Mouse (Mus musculus): ENCODE measurements around the gene Grin2a. TPM values are rescaled to one million over a fixed set of nuclear protein-coding genes. Genes with fewer than 3 reads are reported as not detected.

Grin2a gene
- polyA plus RNA-seq, 1 experiment from 2014 or later, result 0.06 TPM

DNA sequence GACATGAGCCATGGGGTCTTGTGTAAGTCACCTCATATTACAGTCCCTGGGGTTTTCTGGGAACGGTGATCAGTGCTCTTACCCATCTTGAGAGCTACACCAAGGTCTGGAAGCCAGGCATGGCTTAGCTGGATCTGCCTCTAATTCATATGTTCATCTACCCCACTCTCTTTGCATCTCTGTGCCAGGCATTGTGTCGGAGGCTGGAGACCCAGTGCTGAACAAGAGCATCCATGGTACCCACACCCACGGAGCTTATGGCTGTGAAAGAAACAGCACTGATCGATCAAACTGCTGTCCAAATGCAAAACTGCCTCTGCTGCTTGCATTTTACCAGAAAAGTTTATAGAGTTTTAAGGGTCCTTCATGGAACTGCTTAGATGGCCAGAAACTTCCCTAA is 209.5 kb downstream of the Grin2a start:
- Histone ChIP-seq H3K36me3 (ENCODE audit: insufficient read depth, low read length) (no peaks in the 10 kb centered on the region), H3K27me3 (ENCODE audit: insufficient read depth, low read length) (no peaks in the 10 kb centered on the region), H3K9ac (replicated peaks; ENCODE audit: low read length) (no peak overlapping the region), H3K4me3 (ENCODE audit: low read length) (no peak overlapping the region), H3K9me3 (ENCODE audit: low read length) (no peaks in the 10 kb centered on the region), H3K27ac (ENCODE audit: low read length) (no peak overlapping the region), H3K4me1 (ENCODE audit: insufficient read depth, low read length) (no peaks in the 10 kb centered on the region), H3K4me2 (replicated peaks; ENCODE audit: low read depth, low read length) (no peak overlapping the region)
- ATAC-seq (ENCODE audit: low FRiP score, low TSS enrichment), result no peak
- WGBS, result 85% methylated on average over 4 of the region's 4 CpGs

DNA sequence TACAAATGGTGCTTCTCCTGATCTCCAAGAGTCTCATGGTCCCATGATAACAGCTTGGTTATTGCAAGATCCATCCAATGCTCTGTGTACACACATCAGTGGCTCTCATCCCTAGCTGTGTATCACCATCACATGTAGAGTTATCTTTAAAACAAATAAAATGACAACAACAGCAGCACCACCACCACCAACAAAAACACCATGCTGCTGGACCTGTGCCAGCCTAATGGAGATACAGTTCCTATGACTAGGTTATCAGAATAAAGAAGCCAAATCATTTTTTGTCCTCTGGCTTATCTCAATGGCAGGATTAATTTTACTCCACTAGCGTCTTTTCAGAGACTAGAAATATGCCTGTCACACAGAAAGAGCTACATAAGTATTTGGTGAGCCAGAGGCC is 226.4 kb downstream of the Grin2a start:
- H3K9me3 ChIP-seq (ENCODE audit: low read length), result no peaks in the 10 kb centered on the region
- no peak overlapping the region for H3K9ac ChIP-seq (replicated peaks; ENCODE audit: low read length)
- H3K36me3 ChIP-seq (ENCODE audit: insufficient read depth, low read length), result no peaks in the 10 kb centered on the region
- H3K4me1 ChIP-seq (ENCODE audit: insufficient read depth, low read length), result no peaks in the 10 kb centered on the region
- no peaks in the 10 kb centered on the region for H3K27me3 ChIP-seq (ENCODE audit: insufficient read depth, low read length)
- H3K4me3 ChIP-seq (ENCODE audit: low read length), result no peak overlapping the region
- no peak overlapping the region for H3K27ac ChIP-seq (ENCODE audit: low read length)
- ATAC-seq (ENCODE audit: low FRiP score, low TSS enrichment), result no peak
- H3K4me2 ChIP-seq (replicated peaks; ENCODE audit: low read depth, low read length), result no peak overlapping the region
- whole genome bisulfite sequencing, result 80% methylated on average over 1 of the region's 1 CpGs

- no peak overlapping the region for H3K9ac ChIP-seq (replicated peaks; ENCODE audit: low read length)
- H3K4me2 ChIP-seq (replicated peaks; ENCODE audit: low read depth, low read length), result no peak overlapping the region
- H3K27ac ChIP-seq (ENCODE audit: low read length), result no peak overlapping the region
- H3K36me3 ChIP-seq (ENCODE audit: insufficient read depth, low read length), result no peaks in the 10 kb centered on the region
- no peaks in the 10 kb centered on the region for H3K27me3 ChIP-seq (ENCODE audit: insufficient read depth, low read length)
- no peaks in the 10 kb centered on the region for H3K9me3 ChIP-seq (ENCODE audit: low read length)
- no peak overlapping the region for H3K4me3 ChIP-seq (ENCODE audit: low read length)
- no peaks in the 10 kb centered on the region for H3K4me1 ChIP-seq (ENCODE audit: insufficient read depth, low read length)
- 46% methylated on average over 5 of the region's 5 CpGs for WGBS
- ATAC-seq (ENCODE audit: low FRiP score, low TSS enrichment), result no peak
Measured at GRCm38 (mm10) chr16:9768356-9768755, 227.0 kb downstream of the Grin2a start.

- WGBS, result 85% methylated on average over 3 of the region's 3 CpGs
- no peak for ATAC-seq (ENCODE audit: low FRiP score, low TSS enrichment)
Measured at GRCm38 (mm10) chr16:9767946-9768345, 227.4 kb downstream of the Grin2a start.

DNA sequence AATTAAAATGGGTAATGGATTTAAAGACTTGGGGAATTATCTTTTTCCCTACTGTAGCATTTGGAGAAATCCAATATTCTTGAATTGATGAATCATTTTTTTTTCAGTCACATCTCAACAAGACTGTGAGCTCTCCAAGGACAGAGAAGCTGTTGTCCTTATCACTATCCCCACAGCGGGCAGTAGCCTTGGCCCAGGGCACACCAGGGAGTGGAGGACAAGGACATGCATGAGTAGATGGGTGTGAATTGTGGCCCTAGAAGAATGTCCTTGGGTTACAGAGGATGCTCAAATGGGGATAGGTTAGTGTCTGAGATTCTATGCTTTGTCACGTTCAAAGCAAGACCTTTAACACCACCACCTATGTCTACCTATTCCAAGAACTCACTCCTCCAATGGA is 231.3 kb downstream of the Grin2a start:
- ATAC-seq (ENCODE audit: low FRiP score, low TSS enrichment), result no peak
- no peaks in the 10 kb centered on the region for H3K27me3 ChIP-seq (ENCODE audit: insufficient read depth, low read length)
- H3K27ac ChIP-seq (ENCODE audit: low read length), result no peak overlapping the region
- no peaks in the 10 kb centered on the region for H3K4me1 ChIP-seq (ENCODE audit: insufficient read depth, low read length)
- H3K9ac ChIP-seq (replicated peaks; ENCODE audit: low read length), result no peak overlapping the region
- 83% methylated on average over 2 of the region's 2 CpGs for WGBS
- H3K9me3 ChIP-seq (ENCODE audit: low read length), result no peaks in the 10 kb centered on the region
- H3K4me2 ChIP-seq (replicated peaks; ENCODE audit: low read depth, low read length), result no peak overlapping the region
- H3K4me3 ChIP-seq (ENCODE audit: low read length), result no peak overlapping the region
- no peaks in the 10 kb centered on the region for H3K36me3 ChIP-seq (ENCODE audit: insufficient read depth, low read length)

More at GRCm38 (mm10) chr16:9767946-9768345, 227.4 kb downstream of the Grin2a start:
- no peak overlapping the region for H3K27ac ChIP-seq (ENCODE audit: low read length)
- no peak overlapping the region for H3K4me3 ChIP-seq (ENCODE audit: low read length)
- H3K27me3 ChIP-seq (ENCODE audit: insufficient read depth, low read length), result no peaks in the 10 kb centered on the region
- no peaks in the 10 kb centered on the region for H3K4me1 ChIP-seq (ENCODE audit: insufficient read depth, low read length)
- no peak overlapping the region for H3K9ac ChIP-seq (replicated peaks; ENCODE audit: low read length)
- no peaks in the 10 kb centered on the region for H3K36me3 ChIP-seq (ENCODE audit: insufficient read depth, low read length)
- no peaks in the 10 kb centered on the region for H3K9me3 ChIP-seq (ENCODE audit: low read length)
- H3K4me2 ChIP-seq (replicated peaks; ENCODE audit: low read depth, low read length), result no peak overlapping the region

DNA sequence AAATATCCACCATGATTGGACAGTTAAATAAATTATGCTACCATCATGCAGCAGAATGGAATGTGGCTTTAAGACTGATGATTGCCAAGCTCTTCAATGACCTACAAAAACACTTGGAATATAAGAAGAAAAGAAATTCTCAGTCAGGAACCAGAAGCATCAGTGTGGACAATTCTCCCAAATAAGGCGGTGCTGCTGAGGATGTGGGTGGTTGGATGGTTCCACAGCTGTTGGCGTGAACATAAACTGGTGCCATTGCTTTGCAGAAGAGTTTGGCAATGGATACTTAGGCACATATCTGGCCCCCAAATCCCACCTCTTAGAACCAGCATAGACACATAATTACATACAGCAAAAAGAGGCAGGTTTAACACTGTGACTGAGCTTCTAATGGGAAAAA is 235.0 kb downstream of the Grin2a start:
- Histone ChIP-seq H3K36me3 (ENCODE audit: insufficient read depth, low read length) (no peaks in the 10 kb centered on the region), H3K9me3 (ENCODE audit: low read length) (no peaks in the 10 kb centered on the region)
- WGBS, result 94% methylated on average over 2 of the region's 2 CpGs

DNA sequence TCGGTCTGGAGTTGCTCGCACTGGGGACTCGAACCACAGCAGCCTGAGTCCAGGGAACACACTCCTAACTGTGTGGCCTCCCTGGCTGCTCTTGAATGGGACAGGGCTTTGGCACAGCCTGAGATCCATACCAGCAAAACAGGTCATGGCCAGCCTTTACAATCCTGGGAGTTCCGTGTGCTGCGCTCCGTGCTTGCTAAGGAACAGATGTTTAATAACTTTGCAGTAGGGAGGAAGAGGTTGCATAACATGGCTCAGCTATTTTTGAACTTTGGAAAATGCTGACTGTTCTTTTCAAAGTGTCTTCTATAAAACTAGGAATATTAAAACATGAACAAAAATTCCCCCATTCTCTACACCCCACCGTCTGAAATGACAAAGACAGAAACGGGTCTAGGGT is 238.5 kb downstream of the Grin2a start:
- no peak overlapping the region for H3K27ac ChIP-seq (ENCODE audit: low read length)
- ATAC-seq (ENCODE audit: low FRiP score, low TSS enrichment), result no peak
- H3K27me3 ChIP-seq (ENCODE audit: insufficient read depth, low read length), result no peaks in the 10 kb centered on the region
- no peaks in the 10 kb centered on the region for H3K4me1 ChIP-seq (ENCODE audit: insufficient read depth, low read length)
- H3K9me3 ChIP-seq (ENCODE audit: low read length), result no peaks in the 10 kb centered on the region
- no peak overlapping the region for H3K9ac ChIP-seq (replicated peaks; ENCODE audit: low read length)
- no peak overlapping the region for H3K4me3 ChIP-seq (ENCODE audit: low read length)
- WGBS, result 79% methylated on average over 8 of the region's 8 CpGs
- H3K4me2 ChIP-seq (replicated peaks; ENCODE audit: low read depth, low read length), result no peak overlapping the region
- H3K36me3 ChIP-seq (ENCODE audit: insufficient read depth, low read length), result no peaks in the 10 kb centered on the region

More for the DNA sequence above, 235.0 kb downstream of the Grin2a start:
- no peak overlapping the region for H3K9ac ChIP-seq (replicated peaks; ENCODE audit: low read length)
- H3K4me3 ChIP-seq (ENCODE audit: low read length), result no peak overlapping the region
- H3K27me3 ChIP-seq (ENCODE audit: insufficient read depth, low read length), result no peaks in the 10 kb centered on the region
- no peak overlapping the region for H3K27ac ChIP-seq (ENCODE audit: low read length)
- no peaks in the 10 kb centered on the region for H3K4me1 ChIP-seq (ENCODE audit: insufficient read depth, low read length)
- no peak overlapping the region for H3K4me2 ChIP-seq (replicated peaks; ENCODE audit: low read depth, low read length)
- ATAC-seq (ENCODE audit: low FRiP score, low TSS enrichment), result no peak

- no peak for ATAC-seq (ENCODE audit: low FRiP score, low TSS enrichment)
- Histone ChIP-seq H3K4me1 (ENCODE audit: insufficient read depth, low read length) (no peaks in the 10 kb centered on the region), H3K4me2 (replicated peaks; ENCODE audit: low read depth, low read length) (no peak overlapping the region), H3K27me3 (ENCODE audit: insufficient read depth, low read length) (no peaks in the 10 kb centered on the region), H3K9me3 (ENCODE audit: low read length) (no peaks in the 10 kb centered on the region), H3K4me3 (ENCODE audit: low read length) (no peak overlapping the region), H3K27ac (ENCODE audit: low read length) (no peak overlapping the region), H3K9ac (replicated peaks; ENCODE audit: low read length) (no peak overlapping the region), H3K36me3 (ENCODE audit: insufficient read depth, low read length) (no peaks in the 10 kb centered on the region)
- 90% methylated on average over 5 of the region's 5 CpGs for WGBS
Measured at GRCm38 (mm10) chr16:9754061-9754460, 241.3 kb downstream of the Grin2a start.

DNA sequence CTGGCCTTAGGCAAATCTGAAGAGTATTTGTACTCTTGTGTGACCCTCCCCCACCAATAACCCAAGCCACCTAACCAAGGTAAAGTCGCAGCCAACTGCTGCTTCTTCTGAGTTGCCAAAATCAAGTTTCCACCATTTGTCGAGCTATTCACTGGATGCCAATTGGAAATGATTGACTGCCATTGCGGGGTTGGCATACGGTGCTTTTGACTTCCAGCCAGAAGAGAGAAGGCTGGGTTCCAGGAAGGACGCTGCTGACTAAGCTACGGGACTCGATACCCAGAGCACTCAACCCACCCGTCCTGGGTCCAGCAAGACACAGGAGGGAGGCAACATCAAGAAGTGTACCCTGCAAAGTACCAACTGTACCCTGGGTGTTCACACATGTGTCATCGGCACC is 242.3 kb downstream of the Grin2a start:
- no peak overlapping the region for H3K9ac ChIP-seq (replicated peaks; ENCODE audit: low read length)
- H3K27me3 ChIP-seq (ENCODE audit: insufficient read depth, low read length), result no peaks in the 10 kb centered on the region
- WGBS, result 93% methylated on average over 9 of the region's 9 CpGs
- no peaks in the 10 kb centered on the region for H3K36me3 ChIP-seq (ENCODE audit: insufficient read depth, low read length)
- no peak overlapping the region for H3K4me3 ChIP-seq (ENCODE audit: low read length)
- no peak overlapping the region for H3K4me2 ChIP-seq (replicated peaks; ENCODE audit: low read depth, low read length)
- ATAC-seq (ENCODE audit: low FRiP score, low TSS enrichment), result no peak
- no peaks in the 10 kb centered on the region for H3K9me3 ChIP-seq (ENCODE audit: low read length)
- no peak overlapping the region for H3K27ac ChIP-seq (ENCODE audit: low read length)
- no peaks in the 10 kb centered on the region for H3K4me1 ChIP-seq (ENCODE audit: insufficient read depth, low read length)

GRCm38 (mm10) chr16:9752600-9752999 is 242.8 kb downstream of the Grin2a start:
- Histone ChIP-seq H3K36me3 (ENCODE audit: insufficient read depth, low read length) (no peaks in the 10 kb centered on the region), H3K27me3 (ENCODE audit: insufficient read depth, low read length) (no peaks in the 10 kb centered on the region), H3K27ac (ENCODE audit: low read length) (no peak overlapping the region), H3K4me1 (ENCODE audit: insufficient read depth, low read length) (no peaks in the 10 kb centered on the region), H3K9me3 (ENCODE audit: low read length) (no peaks in the 10 kb centered on the region), H3K9ac (replicated peaks; ENCODE audit: low read length) (no peak overlapping the region), H3K4me2 (replicated peaks; ENCODE audit: low read depth, low read length) (no peak overlapping the region), H3K4me3 (ENCODE audit: low read length) (no peak overlapping the region)
- no peak for ATAC-seq (ENCODE audit: low FRiP score, low TSS enrichment)
- WGBS, result 87% methylated on average over 8 of the region's 8 CpGs
